Mouse (Mus musculus): ENCODE results near the gene Eogt. TPM values are rescaled to one million over a fixed set of nuclear protein-coding genes. Genes with fewer than 3 reads are reported as not detected.

The Eogt gene
- 1.9 and 2.0 TPM in 2 replicates for polyA plus RNA-seq (2012; rRNA removed)

GRCm38 (mm10) chr6:97148383-97149251 is at the start of gene Eogt:
Gene Eogt, minus strand, starts transcription at chr6:97149182.

GRCm38 (mm10) chr6:97178491-97179366 is 29.7 kb upstream of the Eogt start, which contains the start of gene Tmf1:
Gene Tmf1, minus strand, starts transcription at chr6:97179122.

GRCm38 (mm10) chr6:97060074-97060681 is 88.8 kb downstream of the Eogt start, which contains the start of gene Fam19a4:
Gene Fam19a4, minus strand, starts transcription at chr6:97060413.

Other genes with a start within 250 kb of the Eogt start
- gene Fam19a4, start 88.8 kb downstream of the Eogt start, polyA plus RNA-seq (2012; rRNA removed): not detected in 2 replicates
- 1.7 and 1.9 TPM in 2 replicates for gene Tmf1, start 29.9 kb upstream of the Eogt start, polyA plus RNA-seq (2012; rRNA removed)
- 22.4 and 25.4 TPM in 2 replicates for gene Uba3, start 56.5 kb upstream of the Eogt start, polyA plus RNA-seq (2012; rRNA removed)
- gene Arl6ip5, start 61.5 kb upstream of the Eogt start, polyA plus RNA-seq (2012; rRNA removed): 24.1 and 27.7 TPM in 2 replicates
- gene Lmod3, start 103.6 kb upstream of the Eogt start, polyA plus RNA-seq (2012; rRNA removed): 0.02 and 0.40 TPM in 2 replicates